21 mouse cellular contexts compared by ENCODE assay signal in the genomic region with DNA sequence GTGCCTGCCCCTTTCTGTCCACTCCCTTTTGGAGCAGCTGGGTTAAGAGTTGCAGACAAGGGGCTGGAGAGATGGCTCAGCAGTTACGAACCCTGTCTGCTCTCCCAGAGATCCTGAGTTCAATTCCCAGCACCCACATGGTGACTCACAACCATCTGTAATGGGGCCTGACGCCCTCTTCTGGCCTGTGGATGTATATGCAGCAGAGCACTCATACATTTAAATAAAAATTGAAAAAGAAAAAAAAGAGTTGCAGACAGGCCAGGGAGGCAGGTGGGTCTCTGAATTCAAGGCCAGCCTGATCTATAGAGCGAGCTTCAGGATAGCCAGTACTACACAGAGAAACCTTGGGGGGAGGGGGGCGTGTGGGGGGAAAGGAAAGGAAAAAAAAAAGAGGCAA. TPM values are rescaled to one million over a fixed set of nuclear protein-coding genes. Genes with fewer than 3 reads are reported as not detected.
DNase-seq lines count a peak whose midpoint lies in the region; ATAC-seq and TF ChIP-seq lines count a peak whose summit lies in the region.
"Had no signal": no experiment of that assay in that cellular context is flagged by ENCODE, and none has a peak within 500 bp of the region (broad histone marks: within the 10 kb centered on the region; RNA-seq: fewer than 3 reads in every experiment).

No protein-coding gene starts in this region.

- H3K27me3 ChIP-seq in midbrain, postnatal 0 days (ENCODE audit: insufficient read depth, low read length) = no peaks in the 10 kb centered on the region
- no peaks in the 10 kb centered on the region for H3K27me3 ChIP-seq in midbrain, embryonic 10.5 days (ENCODE audit: low read depth, poor library complexity, severe bottlenecking)
- H3K27me3 ChIP-seq in liver, embryonic 16.5 days (ENCODE audit: control insufficient read depth, insufficient read depth, low read depth, low read length) = no peaks in the 10 kb centered on the region
- H3K27me3 ChIP-seq: embryonic facial prominence, embryonic 13.5 days had no signal

- H3K27ac ChIP-seq in midbrain, postnatal 0 days (ENCODE audit: low read depth, low read length) = no peak overlapping the region
- no peak overlapping the region for H3K27ac ChIP-seq in midbrain, embryonic 10.5 days (replicated peaks)
- peak overlapping the region; percentile 89 for H3K27ac ChIP-seq in liver, embryonic 16.5 days (ENCODE audit: low read length)
- H3K27ac ChIP-seq: embryonic facial prominence, embryonic 13.5 days had no signal

- TF ChIP-seq CTCF in midbrain, postnatal 0 days (IDR thresholded peaks at IDR 0.05) = peak; percentile 28; the same call in 1 of the 2 replicates

- no peaks in the 10 kb centered on the region for H3K9me3 ChIP-seq in midbrain, postnatal 0 days (ENCODE audit: low read length)
- peaks cover 1% of the 10 kb centered on the region for H3K9me3 ChIP-seq in midbrain, embryonic 10.5 days (replicated peaks)
- peaks cover 2% of the 10 kb centered on the region for H3K9me3 ChIP-seq in liver, embryonic 16.5 days (replicated peaks; ENCODE audit: control insufficient read depth, low read length)

- H3K4me1 ChIP-seq in midbrain, postnatal 0 days (ENCODE audit: insufficient read depth, low read length) = no peaks in the 10 kb centered on the region
- H3K4me1 ChIP-seq in midbrain, embryonic 10.5 days = no peaks in the 10 kb centered on the region
- H3K4me1 ChIP-seq in liver, embryonic 16.5 days (ENCODE audit: control insufficient read depth, low read depth, low read length) = peaks cover 54% of the 10 kb centered on the region
- H3K4me1 ChIP-seq: embryonic facial prominence, embryonic 13.5 days had no signal

- 87% methylated on average over 4 of the region's 4 CpGs for WGBS in midbrain, postnatal 0 days
- 92% methylated on average over 4 of the region's 4 CpGs for WGBS in midbrain, embryonic 10.5 days
- WGBS in liver, embryonic 16.5 days (ENCODE audit: insufficient replicate concordance) = 84% methylated on average over 4 of the region's 4 CpGs

- H3K4me3 ChIP-seq in midbrain, postnatal 0 days (ENCODE audit: low read depth, low read length) = no peak overlapping the region
- no peak overlapping the region for H3K4me3 ChIP-seq in midbrain, embryonic 10.5 days
- no peak overlapping the region for H3K4me3 ChIP-seq in liver, embryonic 16.5 days (ENCODE audit: low read depth, low read length)
- H3K4me3 ChIP-seq: embryonic facial prominence, embryonic 13.5 days had no signal

- DNase-seq in midbrain, postnatal 0 days (ENCODE audit: low spot score) = no peak
- DNase-seq in midbrain, embryonic 10.5 days (ENCODE audit: low spot score) = no peak
- DNase-seq in ES-CJ7 (ENCODE audit: low read depth, low spot score) (peak; percentile 58), ZHBTc4 (ENCODE audit: low read depth, low spot score) (peak; percentile 48), MN1 (ENCODE audit: low spot score) (no peak)
- DNase-seq in retina, postnatal 1 day = no peak
- DNase-seq: adrenal gland, adult 2 months; cerebellum, postnatal 10 days; gastrocnemius, postnatal 36 days; kidney, adult 18-20 months; kidney, postnatal 10 days; lung, embryonic 14.5 days; lung, postnatal 4 days; right cerebral cortex, adult 18-20 months had no signal

- H3K9ac ChIP-seq in midbrain, postnatal 0 days (replicated peaks; ENCODE audit: low read length, poor library complexity, severe bottlenecking) = no peak overlapping the region
- no peak overlapping the region for H3K9ac ChIP-seq in liver, embryonic 16.5 days (ENCODE audit: low read depth, low read length)
- H3K9ac ChIP-seq: embryonic facial prominence, embryonic 13.5 days; lung, embryonic 14.5 days had no signal

- no peak overlapping the region for H3K4me2 ChIP-seq in midbrain, postnatal 0 days (ENCODE audit: low read depth, low read length, poor library complexity, severe bottlenecking)
- H3K4me2 ChIP-seq in liver, embryonic 16.5 days (ENCODE audit: low read depth, low read length) = no peak overlapping the region
- H3K4me2 ChIP-seq: embryonic facial prominence, embryonic 13.5 days; lung, embryonic 14.5 days had no signal

- H3K36me3 ChIP-seq in midbrain, postnatal 0 days (ENCODE audit: insufficient read depth, low read length) = peaks cover 68% of the 10 kb centered on the region
- peaks cover 100% of the 10 kb centered on the region for H3K36me3 ChIP-seq in midbrain, embryonic 10.5 days
- peaks cover 27% of the 10 kb centered on the region for H3K36me3 ChIP-seq in liver, embryonic 16.5 days (ENCODE audit: control insufficient read depth, insufficient read depth)

- ATAC-seq in midbrain, postnatal 0 days (ENCODE audit: low FRiP score) = no peak
- ATAC-seq in liver, embryonic 16.5 days (ENCODE audit: low read depth) = no peak
- ATAC-seq: forebrain, embryonic 16.5 days had no signal

RNA-seq across cellular contexts. Expression of a gene that starts 25.2 kb away (rescaled TPM):
- total RNA-seq in midbrain, postnatal 0 days (2014; rRNA removed) = 6.5 and 7.6 TPM in 2 replicates
- 1.6 and 2.2 TPM in 2 replicates for polyA plus RNA-seq in midbrain, postnatal 0 days (2015; fragmentation: Nextera tagmentation; extraction: Ambion mirVana)
- 0.16 and 0.52 TPM in 2 replicates for polyA plus RNA-seq in midbrain, embryonic 10.5 days (2016; fragmentation: Nextera tagmentation; extraction: Ambion mirVana)
- 0.11 TPM in 2 replicates for polyA plus RNA-seq in liver, embryonic 16.5 days (2015; fragmentation: Nextera tagmentation; extraction: Ambion mirVana)
- total RNA-seq: gastrocnemius, postnatal 36 days had no signal
- polyA plus RNA-seq: G1E had no signal

RNA-seq across cellular contexts. Expression of a gene that starts 36.8 kb away (rescaled TPM):
- 0.94 and 2.1 TPM in 2 replicates for total RNA-seq in midbrain, postnatal 0 days (2014; rRNA removed)
- 0.18 and 0.27 TPM in 2 replicates for polyA plus RNA-seq in midbrain, postnatal 0 days (2015; fragmentation: Nextera tagmentation; extraction: Ambion mirVana)
- 0.07 TPM in 1 of 2 replicates, not detected in the other for polyA plus RNA-seq in midbrain, embryonic 10.5 days (2016; fragmentation: Nextera tagmentation; extraction: Ambion mirVana)
- polyA plus RNA-seq in liver, embryonic 16.5 days (2015; fragmentation: Nextera tagmentation; extraction: Ambion mirVana) = 0.40 and 0.93 TPM in 2 replicates
- total RNA-seq: adrenal gland, adult 2 months; gastrocnemius, postnatal 36 days had no signal
- polyA plus RNA-seq: heart, postnatal 0 days; limb, embryonic 11.5 days; lung, embryonic 14.5 days; stomach, embryonic 14.5 days had no signal

RNA-seq across cellular contexts. Expression of a gene that starts 40.4 kb away (rescaled TPM):
- total RNA-seq in midbrain, postnatal 0 days (2014; rRNA removed) = 204 and 245 TPM in 2 replicates
- 141 and 150 TPM in 2 replicates for polyA plus RNA-seq in midbrain, postnatal 0 days (2015; fragmentation: Nextera tagmentation; extraction: Ambion mirVana)
- 214 and 239 TPM in 2 replicates for polyA plus RNA-seq in midbrain, embryonic 10.5 days (2016; fragmentation: Nextera tagmentation; extraction: Ambion mirVana)
- 51.9 and 53.2 TPM in 2 replicates for polyA plus RNA-seq in liver, embryonic 16.5 days (2015; fragmentation: Nextera tagmentation; extraction: Ambion mirVana)

RNA-seq across cellular contexts. Expression of a gene that starts 57.1 kb away (rescaled TPM):
- 5.2 and 17.9 TPM in 2 replicates for total RNA-seq in midbrain, postnatal 0 days (2014; rRNA removed)
- polyA plus RNA-seq in midbrain, postnatal 0 days (2015; fragmentation: Nextera tagmentation; extraction: Ambion mirVana) = 10.2 TPM in 2 replicates
- 94.9 and 102 TPM in 2 replicates for polyA plus RNA-seq in midbrain, embryonic 10.5 days (2016; fragmentation: Nextera tagmentation; extraction: Ambion mirVana)
- polyA plus RNA-seq in liver, embryonic 16.5 days (2015; fragmentation: Nextera tagmentation; extraction: Ambion mirVana) = 27.1 and 31.0 TPM in 2 replicates

RNA-seq across cellular contexts. Expression of a gene that starts 59.7 kb away (rescaled TPM):
- total RNA-seq in midbrain, postnatal 0 days (2014; rRNA removed) = 8.4 and 8.7 TPM in 2 replicates
- polyA plus RNA-seq in midbrain, postnatal 0 days (2015; fragmentation: Nextera tagmentation; extraction: Ambion mirVana) = 6.9 and 7.7 TPM in 2 replicates
- polyA plus RNA-seq in midbrain, embryonic 10.5 days (2016; fragmentation: Nextera tagmentation; extraction: Ambion mirVana) = 23.0 and 25.6 TPM in 2 replicates
- 5.3 and 5.5 TPM in 2 replicates for polyA plus RNA-seq in liver, embryonic 16.5 days (2015; fragmentation: Nextera tagmentation; extraction: Ambion mirVana)

Comparison
In these comparisons a context has a peak if more than half of its experiments do, and no peak if none do; other contexts are left out.
1. DNase-seq: peak in ES-CJ7 (single experiment) and ZHBTc4 (single experiment); none in midbrain, postnatal 0 days (single experiment), midbrain, embryonic 10.5 days (single experiment), retina, postnatal 1 day (single experiment) and MN1 (single experiment).